Mouse (Mus musculus): Measurements from ENCODE around the gene Tor4a.

The Tor4a gene

GRCm38 (mm10) chr2:25224766-25225752 is 28.4 kb upstream of the Tor4a start:
- peak; percentile 88 for DNase-seq (ENCODE audit: low spot score)

- no peak for DNase-seq (ENCODE audit: low spot score)
Measured at GRCm38 (mm10) chr2:25224492-25224765, 27.7 kb upstream of the Tor4a start, which contains the start of gene Tubb4b. Gene Tubb4b, minus strand, starts transcription at chr2:25224702.

- peak; percentile 46 for DNase-seq (ENCODE audit: low spot score)
Measured at GRCm38 (mm10) chr2:25223681-25224491, 27.2 kb upstream of the Tor4a start.

- DNase-seq (ENCODE audit: low spot score) = no peak
Measured at GRCm38 (mm10) chr2:25221331-25221772, 24.7 kb upstream of the Tor4a start.

- no peak for DNase-seq (ENCODE audit: low spot score)
Measured at GRCm38 (mm10) chr2:25218445-25218844, 21.8 kb upstream of the Tor4a start, which contains the start of gene Fam166a. Gene Fam166a, plus strand, starts transcription at chr2:25218745.

- DNase-seq (ENCODE audit: low spot score) = no peak
Measured at GRCm38 (mm10) chr2:25217666-25218065, 21.0 kb upstream of the Tor4a start.

- no peak for DNase-seq (ENCODE audit: low spot score)
Measured at GRCm38 (mm10) chr2:25214444-25214843, 17.8 kb upstream of the Tor4a start, which contains the start of gene Stpg3. Gene Stpg3, minus strand, starts transcription at chr2:25214637.

GRCm38 (mm10) chr2:25213266-25213865 is 16.7 kb upstream of the Tor4a start:
- no peak for DNase-seq (ENCODE audit: low spot score)

- DNase-seq (ENCODE audit: low spot score) = peak; percentile 57
Measured at GRCm38 (mm10) chr2:25211121-25211670, 14.5 kb upstream of the Tor4a start, which contains the start of gene Nelfb. Gene Nelfb, minus strand, starts transcription at chr2:25211489.

GRCm38 (mm10) chr2:25210686-25211085 is 14.0 kb upstream of the Tor4a start:
- DNase-seq (ENCODE audit: low spot score) = no peak

GRCm38 (mm10) chr2:25207593-25207992 is 10.9 kb upstream of the Tor4a start:
- DNase-seq (ENCODE audit: low spot score) = no peak

GRCm38 (mm10) chr2:25203631-25204214 is 7.0 kb upstream of the Tor4a start:
- no peak for DNase-seq (ENCODE audit: low spot score)

GRCm38 (mm10) chr2:25200631-25201030 is 3.9 kb upstream of the Tor4a start:
- no peak for DNase-seq (ENCODE audit: low spot score)

- no peak for DNase-seq (ENCODE audit: low spot score)
Measured at GRCm38 (mm10) chr2:25197946-25198345, 1.3 kb upstream of the Tor4a start.

- no peak for DNase-seq (ENCODE audit: low spot score)
Measured at GRCm38 (mm10) chr2:25197191-25197590, 505 bp upstream of the Tor4a start.

GRCm38 (mm10) chr2:25195211-25196156 is 1.2 kb downstream of the Tor4a start:
- DNase-seq (ENCODE audit: low spot score) = no peak

GRCm38 (mm10) chr2:25194486-25195171 is 2.1 kb downstream of the Tor4a start:
- DNase-seq (ENCODE audit: low spot score) = no peak

GRCm38 (mm10) chr2:25194006-25194405 is 2.7 kb downstream of the Tor4a start:
- no peak for DNase-seq (ENCODE audit: low spot score)

GRCm38 (mm10) chr2:25193330-25193770 is 3.3 kb downstream of the Tor4a start:
- DNase-seq (ENCODE audit: low spot score) = no peak

GRCm38 (mm10) chr2:25187841-25188240 is 8.8 kb downstream of the Tor4a start:
- no peak for DNase-seq (ENCODE audit: low spot score)

All from urinary bladder, postnatal 10 days (tissue).